Mouse (Mus musculus) limb, embryonic 11.5 days (tissue): Measurements from ENCODE around the gene Olfr569. TPM values are rescaled to one million over a fixed set of nuclear protein-coding genes. Genes with fewer than 3 reads are reported as not detected.

ENCODE experiments used
- ATAC-seq: fragments of 200-750 bp; cut with Nextera tagmentation; 2 replicates; pipeline ENCODE4 v1.8.0; 2017; ENCODE audit warnings: low read depth; ENCODE audit not compliant: insufficient number of reproducible peaks, low FRiP score, low TSS enrichment
- DNase-seq: peaks from one replicate; pipeline ENCODE4 v3.0.0-alpha.2; 2015; ENCODE audit warnings: low spot score
- H3K27ac ChIP-seq: fragments of 300-500 bp; sonication (generic); replicated peaks from 2 replicates; pipeline ENCODE4 v1.5.1; 2014; ENCODE audit warnings: low read depth, mild to moderate bottlenecking, low read length
- H3K27me3 ChIP-seq: fragments of 300-500 bp; sonication (generic); 2 replicates; pipeline ENCODE4 v1.6.1; 2014; ENCODE audit warnings: mild to moderate bottlenecking, low read length, mixed read lengths; ENCODE audit not compliant: control insufficient read depth, insufficient read depth
- H3K36me3 ChIP-seq: fragments of 300-500 bp; sonication (generic); 2 replicates; pipeline ENCODE4 v1.6.1; 2014; ENCODE audit warnings: mild to moderate bottlenecking, low read length, moderate library complexity, mixed read lengths; ENCODE audit not compliant: control insufficient read depth, insufficient read depth
- H3K4me1 ChIP-seq: fragments of 300-500 bp; sonication (generic); 2 replicates; pipeline ENCODE4 v1.6.1; 2014; ENCODE audit warnings: low read length, mixed read lengths; ENCODE audit not compliant: control insufficient read depth, insufficient read depth
- H3K4me2 ChIP-seq: fragments of 300-500 bp; sonication (generic); 2 replicates; pipeline ENCODE4 v1.6.1; 2014; ENCODE audit warnings: low read depth, mild to moderate bottlenecking, moderate library complexity; ENCODE audit not compliant: severe bottlenecking
- H3K4me3 ChIP-seq: fragments of 300-500 bp; sonication (generic); 2 replicates; pipeline ENCODE4 v1.5.1; 2014; ENCODE audit warnings: low read depth, low read length
- H3K9ac ChIP-seq: fragments of 300-500 bp; sonication (generic); 2 replicates; pipeline ENCODE4 v1.6.1; 2014; ENCODE audit warnings: mild to moderate bottlenecking, low read length
- H3K9me3 ChIP-seq: fragments of 300-500 bp; sonication (generic); 2 replicates; pipeline ENCODE4 v1.6.1; 2016; ENCODE audit warnings: low read length; ENCODE audit not compliant: control insufficient read depth
- WGBS: fragments of 180-500 bp; shearing (Covaris S2); extraction: QIAGEN DNeasy Blood & Tissue Kit; methylation state at CpG from one replicate; pipeline ENCODE4 v1.1.7; 2014; 5-methylcytosine and 5-hydroxymethylcytosine counted together
- polyA plus RNA-seq: library from polyadenylated mRNA; unstranded; fragments of >200 nt; fragmentation: Nextera tagmentation; extraction: Ambion mirVana; gene quantifications from 2 replicates; pipeline ENCODE4 v1.2.1, GENCODE M21; 2014

Gene Olfr569
- polyA plus RNA-seq: not detected in 2 replicates

DNA sequence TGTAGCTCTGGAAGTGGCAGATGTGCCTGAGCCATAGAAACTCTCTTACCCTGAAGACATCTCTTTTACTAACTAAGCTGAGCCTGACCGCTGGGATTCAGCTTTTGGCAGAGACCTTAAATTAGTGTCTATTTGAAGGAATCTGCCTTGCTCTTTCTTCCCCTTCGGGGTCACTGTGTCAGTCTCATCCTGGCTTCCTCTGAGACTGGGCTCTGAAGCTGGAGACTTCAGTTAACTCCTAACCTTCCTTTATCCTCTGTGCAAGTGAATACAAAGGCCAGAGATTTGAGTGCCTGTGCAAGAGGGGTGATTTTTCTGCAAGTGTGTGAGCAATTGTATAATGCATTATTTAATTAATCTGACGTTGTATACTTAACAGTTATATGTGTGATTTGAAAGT lies at the start of gene Olfr569:
Olfr569 (minus strand) TSS at position 101 of the 400 bp plus-strand sequence.
- H3K27me3 ChIP-seq: no peaks in the 10 kb centered on the region
- ATAC-seq (no peak), DNase-seq (no peak)
- H3K27ac ChIP-seq: no peak within 1 kb of the TSS
- no peaks in the 10 kb centered on the region for H3K36me3 ChIP-seq
- H3K4me1 ChIP-seq: no peaks in the 10 kb centered on the region
- no peak within 1 kb of the TSS for H3K9ac ChIP-seq
- no peaks in the 10 kb centered on the region for H3K9me3 ChIP-seq
- 77% methylated on average over 3 of the region's 3 CpGs for WGBS
- H3K4me2 ChIP-seq: no peak within 1 kb of the TSS
- H3K4me3 ChIP-seq: no peak within 1 kb of the TSS

DNA sequence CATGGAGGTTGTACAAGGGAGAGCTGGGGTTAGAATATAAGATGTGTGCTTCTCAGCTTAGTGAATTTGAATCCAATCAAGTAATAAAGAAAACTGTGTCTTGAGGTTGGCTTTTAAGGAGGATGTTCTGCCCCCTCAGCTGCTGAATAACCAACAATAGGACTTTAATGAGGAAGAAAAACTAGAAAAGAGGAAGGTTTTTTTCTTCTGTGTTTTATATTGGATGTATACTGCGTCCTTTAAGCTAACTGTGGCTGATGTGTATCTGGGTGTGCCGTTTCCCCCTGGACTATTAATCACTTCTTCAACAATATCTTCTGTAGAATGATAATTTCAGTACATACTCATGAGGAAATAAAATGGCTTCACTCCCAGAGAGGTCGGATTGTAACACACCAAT lies 36.4 kb upstream of the Olfr569 start:
- Histone ChIP-seq H3K9ac (no peak overlapping the region), H3K9me3 (no peaks in the 10 kb centered on the region), H3K27ac (no peak overlapping the region), H3K4me3 (no peak overlapping the region), H3K4me1 (no peaks in the 10 kb centered on the region), H3K27me3 (no peaks in the 10 kb centered on the region), H3K4me2 (no peak overlapping the region), H3K36me3 (no peaks in the 10 kb centered on the region)
- no peak for DNase-seq
- ATAC-seq: no peak
- WGBS: 79% methylated on average over 3 of the region's 3 CpGs

DNA sequence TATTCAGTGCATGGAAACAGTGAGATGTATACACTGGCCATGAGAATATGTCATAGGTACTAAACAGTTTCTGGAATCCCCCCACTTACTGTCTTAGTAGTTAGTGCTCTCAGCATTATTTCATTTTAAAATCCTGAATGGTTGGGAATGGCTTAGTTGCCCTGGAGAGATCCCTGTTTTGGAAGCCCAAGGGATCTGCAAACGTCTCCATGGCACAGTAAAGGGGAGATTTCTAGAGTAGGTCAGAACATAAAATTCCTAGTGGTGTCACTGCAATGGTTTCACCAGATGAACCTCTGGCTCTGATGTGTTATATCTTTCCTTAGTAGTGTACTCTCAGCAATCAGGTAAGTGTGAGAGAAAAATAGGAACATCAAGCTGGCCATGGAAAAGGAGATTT lies 33.4 kb upstream of the Olfr569 start, which contains the start of gene Olfr572:
Olfr572 (plus strand) TSS at position 301 of the 400 bp plus-strand sequence.
- ATAC-seq (no peak), DNase-seq (no peak)
- no peak within 1 kb of the TSS for H3K27ac ChIP-seq
- no peaks in the 10 kb centered on the region for H3K4me1 ChIP-seq
- no peaks in the 10 kb centered on the region for H3K36me3 ChIP-seq
- no peak within 1 kb of the TSS for H3K4me3 ChIP-seq
- 67% methylated on average over 1 of the region's 1 CpGs for WGBS
- no peaks in the 10 kb centered on the region for H3K27me3 ChIP-seq
- H3K9me3 ChIP-seq: no peaks in the 10 kb centered on the region
- no peak within 1 kb of the TSS for H3K4me2 ChIP-seq
- H3K9ac ChIP-seq: no peak within 1 kb of the TSS

DNA sequence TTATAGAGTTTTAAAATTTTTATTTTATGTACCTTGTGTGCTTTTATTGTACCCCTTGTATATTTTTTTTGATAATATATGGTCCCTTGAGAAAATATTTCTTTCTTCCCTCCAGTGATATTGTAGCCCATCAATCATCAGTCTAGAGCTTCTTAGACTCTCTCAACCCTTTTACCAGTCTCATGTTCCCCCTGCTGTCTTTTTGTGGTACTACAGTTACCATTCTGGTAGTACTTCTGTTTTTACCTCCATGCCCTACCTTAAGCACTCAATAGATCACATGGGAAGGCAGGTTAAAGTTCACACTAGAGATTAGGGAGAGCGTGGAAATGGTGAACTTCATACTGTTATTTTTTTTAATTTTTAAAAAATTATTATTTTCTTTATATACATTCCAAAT lies 28.9 kb upstream of the Olfr569 start:
- WGBS: 21% methylated on average over 1 of the region's 1 CpGs
- DNase-seq: no peak
- no peaks in the 10 kb centered on the region for H3K36me3 ChIP-seq
- H3K9me3 ChIP-seq: no peaks in the 10 kb centered on the region
- no peak overlapping the region for H3K4me3 ChIP-seq
- H3K4me2 ChIP-seq: no peak overlapping the region
- no peak overlapping the region for H3K27ac ChIP-seq
- no peaks in the 10 kb centered on the region for H3K27me3 ChIP-seq
- no peak overlapping the region for H3K9ac ChIP-seq
- no peaks in the 10 kb centered on the region for H3K4me1 ChIP-seq
- ATAC-seq: no peak

DNA sequence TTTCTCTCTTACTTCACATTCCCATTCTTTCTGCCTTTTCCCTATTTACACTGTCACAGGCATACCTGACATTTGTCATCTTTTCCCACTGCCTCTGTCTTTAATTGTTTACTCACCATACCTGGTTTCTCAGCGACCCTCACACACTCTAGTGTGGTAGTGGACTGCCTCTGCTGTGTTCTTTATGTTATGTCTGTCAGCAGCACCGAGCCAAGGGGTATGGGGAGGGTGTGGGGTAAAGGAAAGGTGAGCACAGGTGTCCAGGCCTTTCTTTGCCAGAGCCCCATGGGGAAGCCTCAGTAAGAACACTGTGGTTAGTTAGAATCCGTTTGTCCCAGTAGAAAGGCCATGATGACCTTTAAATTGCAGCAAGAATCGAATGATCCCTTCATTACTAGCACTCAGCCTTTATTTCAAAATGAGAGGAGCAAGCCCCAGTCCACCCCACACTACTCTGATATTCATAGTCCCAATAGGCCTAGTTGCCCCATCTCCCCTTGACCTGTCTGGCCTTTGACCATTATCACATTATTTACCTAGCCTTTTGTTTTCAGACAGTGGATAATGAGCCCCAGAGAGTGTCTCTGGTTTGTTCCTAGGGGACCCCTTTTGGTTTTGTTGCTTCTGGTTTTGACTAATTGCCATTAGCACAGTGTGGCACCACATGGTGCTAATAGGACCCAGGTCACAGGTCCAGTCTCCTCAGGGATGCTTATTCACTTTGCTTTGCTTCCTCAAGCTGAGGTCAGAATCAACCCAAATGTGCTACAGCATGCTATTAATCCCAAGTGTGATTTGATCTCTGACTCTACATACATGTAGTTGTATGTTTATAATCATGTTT lies 26.6 kb upstream of the Olfr569 start, which contains the start of gene Olfr571:
Olfr571 (minus strand) TSS at position 505 of the 844 bp plus-strand sequence.
- Histone ChIP-seq H3K27ac (no peak within 1 kb of the TSS), H3K4me3 (no peak within 1 kb of the TSS), H3K4me2 (no peak within 1 kb of the TSS), H3K4me1 (no peaks in the 10 kb centered on the region), H3K9me3 (no peaks in the 10 kb centered on the region), H3K9ac (no peak within 1 kb of the TSS), H3K36me3 (no peaks in the 10 kb centered on the region), H3K27me3 (no peaks in the 10 kb centered on the region)
- no peak for ATAC-seq
- no peak for DNase-seq
- WGBS: 61% methylated on average over 4 of the region's 4 CpGs

DNA sequence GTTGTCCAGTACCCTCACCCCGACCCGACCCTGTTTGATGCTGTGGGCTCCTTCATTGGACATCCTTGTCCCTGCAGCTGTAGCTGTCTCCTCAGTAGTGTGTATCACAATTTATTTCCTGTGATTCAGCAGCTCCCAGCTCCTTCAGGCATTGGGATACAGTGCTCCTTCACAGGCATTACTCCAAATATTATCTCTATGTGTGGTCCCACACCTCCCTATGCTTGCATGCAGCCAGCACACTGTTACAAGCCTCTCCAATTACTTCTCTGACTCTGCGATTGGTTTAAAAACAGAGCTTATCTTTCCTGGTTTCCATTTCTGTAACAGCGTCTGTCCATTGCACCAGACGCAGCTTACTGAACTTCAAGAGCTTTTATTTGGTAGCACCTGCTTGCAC lies 25.7 kb upstream of the Olfr569 start:
- DNase-seq: no peak
- 67% methylated on average over 5 of the region's 5 CpGs for WGBS

DNA sequence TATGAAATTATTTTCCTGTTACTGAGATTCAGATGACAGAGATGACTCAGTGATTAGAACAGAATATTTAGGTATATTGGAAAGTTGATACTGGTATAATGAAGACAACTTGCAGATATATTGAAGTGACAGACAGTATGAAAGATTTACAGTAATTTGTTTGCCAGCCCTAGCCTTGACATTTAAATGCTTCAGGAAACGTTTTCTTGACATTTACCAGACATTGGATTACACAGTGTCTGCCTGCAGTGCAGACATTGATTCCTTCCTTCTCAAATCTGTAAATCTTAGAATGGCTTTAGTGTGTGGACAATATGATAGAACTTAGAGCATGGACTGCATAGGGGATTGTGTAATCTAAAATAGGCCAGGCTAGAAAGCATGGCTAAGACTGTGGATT lies 24.6 kb upstream of the Olfr569 start:
- Histone ChIP-seq H3K4me1 (no peaks in the 10 kb centered on the region), H3K9me3 (no peaks in the 10 kb centered on the region), H3K27ac (no peak overlapping the region), H3K4me2 (no peak overlapping the region), H3K9ac (no peak overlapping the region), H3K27me3 (no peaks in the 10 kb centered on the region), H3K36me3 (no peaks in the 10 kb centered on the region), H3K4me3 (no peak overlapping the region)
- no peak for DNase-seq
- 34% methylated on average over 1 of the region's 1 CpGs for WGBS
- ATAC-seq: no peak

More for the DNA sequence above, 25.7 kb upstream of the Olfr569 start:
- Histone ChIP-seq H3K9me3 (no peaks in the 10 kb centered on the region), H3K36me3 (no peaks in the 10 kb centered on the region), H3K27ac (no peak overlapping the region), H3K4me1 (no peaks in the 10 kb centered on the region), H3K9ac (no peak overlapping the region), H3K27me3 (no peaks in the 10 kb centered on the region), H3K4me3 (no peak overlapping the region), H3K4me2 (no peak overlapping the region)
- ATAC-seq: no peak

DNA sequence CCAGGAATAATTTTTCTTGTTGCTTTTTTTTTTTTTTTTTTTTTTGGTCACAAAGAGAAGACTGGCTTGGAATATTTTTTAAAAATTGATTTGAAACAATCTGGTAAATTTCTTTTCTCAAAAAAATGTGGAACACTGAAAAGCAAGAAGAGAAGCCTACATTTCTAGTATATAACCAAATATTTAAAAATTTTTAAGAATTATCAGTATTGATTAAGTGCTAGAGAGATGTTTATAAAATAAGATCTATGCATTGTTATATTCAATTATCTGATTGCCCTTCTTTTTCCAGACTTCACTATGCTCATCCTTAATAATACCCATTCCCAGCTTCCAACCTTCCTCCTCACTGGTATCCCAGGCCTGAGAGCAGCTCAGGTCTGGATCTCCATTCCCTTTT lies 13.9 kb downstream of the Olfr569 start, which contains the start of gene Olfr568:
Olfr568 (plus strand) TSS at position 301 of the 400 bp plus-strand sequence.
- Histone ChIP-seq H3K4me2 (no peak within 1 kb of the TSS), H3K4me3 (no peak within 1 kb of the TSS), H3K9me3 (no peaks in the 10 kb centered on the region), H3K4me1 (no peaks in the 10 kb centered on the region), H3K36me3 (no peaks in the 10 kb centered on the region), H3K9ac (no peak within 1 kb of the TSS), H3K27ac (no peak within 1 kb of the TSS), H3K27me3 (no peaks in the 10 kb centered on the region)
- DNase-seq: no peak
- no peak for ATAC-seq
